Mouse (Mus musculus): ENCODE results near the gene Scarf2.

Gene Scarf2

GRCm38 (mm10) chr16:17801777-17802455, 4.8 kb downstream of the Scarf2 start:
- DNase-seq: peak; percentile 10

GRCm38 (mm10) chr16:17802456-17802838, 5.4 kb downstream of the Scarf2 start:
- DNase-seq: no peak

GRCm38 (mm10) chr16:17802839-17803674, 6.0 kb downstream of the Scarf2 start:
- peak; percentile 66 for DNase-seq

GRCm38 (mm10) chr16:17803675-17804448, 6.8 kb downstream of the Scarf2 start:
- peak; percentile 19 for DNase-seq

GRCm38 (mm10) chr16:17804449-17804912, 7.4 kb downstream of the Scarf2 start:
- DNase-seq: peak; percentile 62

- DNase-seq: no peak
These were observed 7.9 kb downstream of the Scarf2 start for GRCm38 (mm10) chr16:17804982-17805381.

GRCm38 (mm10) chr16:17806581-17807191, 9.6 kb downstream of the Scarf2 start:
- no peak for DNase-seq

- peak; percentile 95 for DNase-seq
These were observed 10.3 kb downstream of the Scarf2 start for GRCm38 (mm10) chr16:17807192-17808009.

GRCm38 (mm10) chr16:17809125-17809524, 12.0 kb downstream of the Scarf2 start:
- DNase-seq: no peak

GRCm38 (mm10) chr16:17809711-17810110, 12.6 kb downstream of the Scarf2 start:
- DNase-seq: no peak

- peak; percentile 75 for DNase-seq
These were observed 15.0 kb downstream of the Scarf2 start for GRCm38 (mm10) chr16:17812120-17812519.

- no peak for DNase-seq
These were observed 16.1 kb downstream of the Scarf2 start for GRCm38 (mm10) chr16:17813173-17813572.

- DNase-seq: peak; percentile 90
These were observed 18.6 kb downstream of the Scarf2 start for GRCm38 (mm10) chr16:17815411-17816402.

- DNase-seq: no peak
These were observed 19.4 kb downstream of the Scarf2 start for GRCm38 (mm10) chr16:17816528-17816927.

GRCm38 (mm10) chr16:17826500-17826899, 29.4 kb downstream of the Scarf2 start:
- DNase-seq: no peak

- DNase-seq: no peak
These were observed 31.1 kb downstream of the Scarf2 start for GRCm38 (mm10) chr16:17828229-17828628.

- DNase-seq: no peak
These were observed 31.8 kb downstream of the Scarf2 start for GRCm38 (mm10) chr16:17828867-17829266.

- no peak for DNase-seq
These were observed 33.5 kb downstream of the Scarf2 start for GRCm38 (mm10) chr16:17830385-17831178.

- peak; percentile 62 for DNase-seq
These were observed 34.7 kb downstream of the Scarf2 start for GRCm38 (mm10) chr16:17831781-17832180.

GRCm38 (mm10) chr16:17832821-17833220, 35.7 kb downstream of the Scarf2 start, which contains the start of gene B830017H08Rik:
TSS of gene B830017H08Rik (plus strand) at chr16:17833121.
- no peak for DNase-seq

Measured in retina, postnatal 1 day (tissue).